Mouse (Mus musculus): ENCODE measurements around the gene Mical1. TPM values are rescaled to one million over a fixed set of nuclear protein-coding genes. Genes with fewer than 3 reads are reported as not detected.

Mical1 gene
- total RNA-seq, 2 experiments from 2014 or later = 22.6 to 26.0 TPM

DNA sequence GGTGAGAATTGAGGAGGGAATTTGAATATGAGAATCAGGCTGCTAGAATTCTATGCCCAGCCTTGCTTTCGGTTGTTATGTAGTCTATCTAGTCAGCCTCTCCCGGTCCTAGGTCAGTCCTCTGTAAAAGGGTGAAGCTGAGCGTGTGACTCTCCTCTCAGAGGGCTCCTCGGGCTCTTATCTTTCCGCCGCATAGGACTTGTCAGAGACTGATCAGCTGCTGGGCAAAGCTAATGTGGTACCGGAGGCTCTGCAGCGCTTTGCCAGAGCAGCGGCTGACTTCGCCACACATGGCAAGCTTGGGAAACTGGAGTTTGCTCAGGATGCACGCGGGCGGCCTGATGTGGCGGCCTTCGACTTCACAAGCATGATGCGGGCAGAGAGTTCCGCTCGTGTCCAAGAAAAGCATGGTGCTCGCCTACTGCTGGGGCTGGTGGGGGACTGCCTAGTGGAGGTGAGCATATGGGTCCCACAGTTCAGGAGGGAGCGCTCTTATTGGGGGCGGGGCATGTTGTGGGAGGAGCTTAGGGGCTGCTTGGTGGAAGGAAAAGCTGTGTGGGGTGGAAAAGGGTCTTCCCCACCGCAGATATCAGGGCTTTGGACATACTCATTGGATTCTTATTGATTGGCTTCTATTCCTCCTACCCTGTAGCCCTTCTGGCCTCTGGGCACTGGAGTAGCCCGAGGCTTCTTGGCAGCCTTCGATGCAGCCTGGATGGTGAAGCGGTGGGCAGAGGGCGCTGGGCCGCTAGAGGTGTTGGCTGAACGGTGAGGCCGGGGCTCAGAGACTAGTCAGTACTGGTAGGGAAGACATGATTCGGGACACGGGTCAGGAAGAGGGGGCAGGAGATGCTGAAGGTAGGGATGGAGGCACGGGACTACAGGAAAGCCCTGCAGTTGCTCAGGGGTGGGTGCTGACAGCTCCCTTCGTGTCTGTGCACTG, 5.1 kb downstream of the Mical1 start:
- H3K27ac ChIP-seq = no peak overlapping the region
- intact Hi-C loops (cut with DNase I) = no loop called here

DNA sequence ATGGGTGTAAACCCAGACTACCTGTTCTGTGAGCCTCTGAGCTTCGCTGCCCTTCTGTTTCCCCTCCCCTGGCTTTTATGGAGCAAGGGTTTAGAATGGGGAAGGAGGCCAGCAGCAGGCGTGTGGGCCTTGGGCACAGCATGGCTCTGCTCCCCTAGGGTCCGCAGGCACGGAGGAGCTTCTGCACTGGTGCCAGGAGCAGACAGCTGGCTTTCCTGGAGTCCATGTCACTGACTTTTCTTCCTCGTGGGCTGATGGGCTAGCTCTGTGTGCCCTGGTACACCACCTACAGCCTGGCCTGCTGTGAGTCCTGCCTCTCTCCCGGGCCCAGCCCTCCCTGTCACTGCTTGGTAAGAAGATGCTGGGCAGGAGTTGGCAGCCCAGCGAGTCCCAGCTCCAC, 6.3 kb downstream of the Mical1 start:
- TF ChIP-seq CTCF (IDR thresholded peaks at IDR 0.05) = no peak
- intact Hi-C loops (cut with DNase I) = no loop called here
- no peak overlapping the region for H3K27ac ChIP-seq
- no peak overlapping the region for H3K4me3 ChIP-seq
- no peak for DNase-seq (ENCODE audit: extremely low spot score in 1 of 2, low spot score in 2 of 2)

More for the DNA sequence above, 5.1 kb downstream of the Mical1 start:
- H3K4me3 ChIP-seq = no peak overlapping the region
- no peak for TF ChIP-seq CTCF (IDR thresholded peaks at IDR 0.05)
- no peak for DNase-seq (ENCODE audit: extremely low spot score in 1 of 2, low spot score in 2 of 2)

DNA sequence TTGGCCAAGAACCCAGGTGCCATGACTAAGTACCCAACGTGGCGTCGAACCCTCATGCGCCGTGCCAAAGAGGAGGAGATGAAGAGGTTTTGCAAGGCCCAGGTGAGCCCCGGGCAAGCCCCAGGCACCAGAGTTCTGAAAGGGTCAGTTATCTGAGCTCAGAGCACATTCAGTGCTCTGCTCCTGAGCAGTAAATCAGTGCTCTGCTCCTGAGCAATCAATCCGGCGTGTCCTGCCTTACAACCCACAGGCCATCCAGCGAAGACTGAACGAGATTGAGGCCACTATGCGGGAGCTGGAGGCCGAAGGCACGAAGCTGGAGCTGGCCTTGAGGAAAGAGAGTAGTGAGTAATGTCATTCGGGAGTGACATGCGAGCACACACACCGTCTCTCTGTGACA, 9.7 kb downstream of the Mical1 start:
- no peak for DNase-seq (ENCODE audit: extremely low spot score in 1 of 2, low spot score in 2 of 2)
- H3K27ac ChIP-seq = no peak overlapping the region
- intact Hi-C loops (cut with DNase I) = no loop called here
- no peak for TF ChIP-seq CTCF (IDR thresholded peaks at IDR 0.05)
- H3K4me3 ChIP-seq = no peak overlapping the region

DNA sequence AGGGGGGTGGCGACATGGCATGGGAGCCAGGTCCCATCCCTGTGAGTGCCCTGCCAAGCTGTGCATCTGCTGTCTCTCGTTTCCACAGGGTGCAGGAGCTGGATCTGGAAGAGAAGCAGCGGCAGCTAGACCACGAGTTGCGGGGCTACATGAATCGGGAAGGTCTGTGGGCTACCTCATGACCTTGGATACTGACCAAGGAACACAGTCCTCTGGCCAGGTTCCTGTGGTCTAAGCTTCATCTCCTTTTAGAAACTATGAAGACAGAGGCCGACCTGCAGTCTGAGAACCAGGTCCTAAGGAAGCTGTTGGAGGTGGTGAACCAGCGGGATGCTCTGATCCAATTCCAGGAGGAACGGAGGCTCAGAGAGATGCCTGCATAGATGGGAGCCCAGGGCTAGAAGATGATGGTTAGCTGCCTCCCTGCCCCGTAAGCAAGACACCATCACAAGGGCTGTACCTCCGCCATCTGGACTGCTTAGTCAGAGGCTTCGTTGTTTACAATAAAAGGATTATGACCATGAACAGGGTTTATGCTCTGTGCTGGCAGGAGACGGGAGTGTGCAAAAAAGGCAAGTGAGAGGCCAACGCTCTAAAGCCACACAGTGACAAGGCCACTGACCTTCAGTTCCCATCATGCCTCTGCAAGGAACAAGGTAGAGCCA, 10.5 kb downstream of the Mical1 start:
- Histone ChIP-seq H3K4me3 (no peak overlapping the region), H3K27ac (no peak overlapping the region)
- no peak for TF ChIP-seq CTCF (IDR thresholded peaks at IDR 0.05)
- DNase-seq (ENCODE audit: extremely low spot score in 1 of 2, low spot score in 2 of 2) = no peak
- intact Hi-C loops (cut with DNase I) = no loop called here

DNA sequence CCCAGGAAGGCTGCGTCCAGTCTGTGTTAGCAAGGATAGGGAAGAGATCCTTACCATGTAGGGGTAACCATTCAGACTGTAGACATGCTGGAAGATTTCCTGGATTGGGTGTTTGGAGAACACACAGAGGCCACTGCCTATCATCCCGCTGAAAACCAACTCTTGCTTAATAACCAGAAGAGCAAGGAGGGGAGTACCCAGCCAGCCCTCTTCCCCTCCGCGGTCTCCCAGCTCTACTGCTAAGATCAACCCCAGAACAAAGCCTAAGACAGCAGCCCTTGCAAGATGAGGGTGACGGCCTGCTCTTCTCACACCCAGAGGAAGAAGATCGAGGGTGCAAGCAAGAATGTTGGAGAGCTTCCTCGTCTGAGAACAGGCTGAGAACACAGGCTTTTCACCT, 12.8 kb downstream of the Mical1 start:
- no peak for TF ChIP-seq CTCF (IDR thresholded peaks at IDR 0.05)
- intact Hi-C loops (cut with DNase I) = no loop called here
- DNase-seq (ENCODE audit: extremely low spot score in 1 of 2, low spot score in 2 of 2) = no peak
- Histone ChIP-seq H3K27ac (no peak overlapping the region), H3K4me3 (peak overlapping the region; percentile 80; the same call in 1 of the 2 replicates)

DNA sequence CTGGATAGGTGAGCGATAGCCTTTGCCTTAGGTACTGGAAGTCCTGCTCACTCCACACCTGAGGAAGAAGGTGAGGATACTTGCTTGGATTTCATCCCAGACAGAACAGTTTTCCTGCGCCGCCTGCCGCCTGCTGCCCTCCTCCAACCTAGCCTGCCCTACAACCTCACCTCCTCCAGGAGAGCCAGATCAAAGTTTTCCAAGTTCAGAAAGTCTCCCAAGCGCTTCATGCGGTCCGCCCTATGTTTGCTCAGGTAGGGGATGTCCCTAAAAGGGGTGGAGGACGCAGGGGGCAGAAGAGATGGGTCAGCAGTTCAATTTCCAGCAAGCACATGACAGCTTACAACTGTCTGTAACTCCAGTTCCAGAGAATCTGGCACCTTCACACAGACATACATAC, 13.2 kb downstream of the Mical1 start:
- no peak overlapping the region for H3K27ac ChIP-seq
- peak overlapping the region; percentile 80 for H3K4me3 ChIP-seq
- intact Hi-C loops (cut with DNase I) = no loop called here
- no peak for TF ChIP-seq CTCF (IDR thresholded peaks at IDR 0.05)
- no peak for DNase-seq (ENCODE audit: extremely low spot score in 1 of 2, low spot score in 2 of 2)

DNA sequence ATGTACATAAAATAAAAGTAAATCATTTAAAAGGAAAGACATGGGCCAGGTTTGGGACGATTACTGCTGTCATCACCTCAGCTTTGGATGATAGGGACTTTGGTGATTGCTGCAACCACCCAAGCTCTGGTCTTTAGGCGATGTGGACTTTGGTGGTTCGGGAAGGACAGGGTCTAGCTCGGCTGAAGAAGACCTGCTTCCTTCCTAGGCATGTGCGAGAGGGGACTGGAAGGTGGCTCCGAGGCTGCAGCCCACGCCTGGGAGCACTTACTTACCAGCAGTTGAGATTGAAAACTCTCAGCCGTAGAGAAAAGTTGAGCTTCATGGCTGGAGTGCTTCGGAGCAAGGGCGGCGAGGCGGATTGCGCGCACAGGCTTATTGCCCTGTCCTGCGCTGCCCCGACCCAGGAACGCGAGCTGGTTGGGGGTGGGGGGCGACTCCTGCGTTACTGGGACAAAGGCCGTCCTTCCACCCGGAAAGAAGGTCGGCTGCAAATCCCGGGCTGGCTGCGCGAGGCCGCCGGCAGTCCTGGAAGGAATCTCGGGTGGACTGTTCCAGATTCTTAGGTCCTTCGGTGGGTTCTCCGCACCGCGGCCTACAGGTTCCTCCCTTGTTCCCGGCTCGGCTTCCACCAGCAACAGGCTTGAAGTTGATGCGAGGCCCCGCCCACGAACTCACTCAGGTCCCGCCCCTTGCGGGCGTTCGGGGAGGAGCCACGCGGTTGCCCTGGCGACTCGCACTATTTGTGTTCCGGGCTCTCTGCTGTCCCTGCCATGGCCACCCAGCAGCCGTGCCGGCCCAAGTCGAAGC, 13.8 kb downstream of the Mical1 start, which contains the start of the genes Smpd2 and Ppil6:
Gene Smpd2 (minus strand): TSS at position 662 of the 810 bp plus-strand sequence.
Gene Ppil6 (plus strand): TSS at position 732 of the 810 bp plus-strand sequence.
- peak within 1 kb of the TSS; percentile 80 for H3K4me3 ChIP-seq
- intact Hi-C loops (cut with DNase I) = loop anchor here (1.0 kb wide), 1 partner anchor 13 kb away; no protein-coding TSS in a partner anchor
- peak within 1 kb of the TSS; percentile 84 for H3K27ac ChIP-seq
- TF ChIP-seq CTCF (IDR thresholded peaks at IDR 0.05) = peak; percentile 5
- peak; percentile 93 to 94 for DNase-seq (ENCODE audit: extremely low spot score in 1 of 2, low spot score in 2 of 2)

DNA sequence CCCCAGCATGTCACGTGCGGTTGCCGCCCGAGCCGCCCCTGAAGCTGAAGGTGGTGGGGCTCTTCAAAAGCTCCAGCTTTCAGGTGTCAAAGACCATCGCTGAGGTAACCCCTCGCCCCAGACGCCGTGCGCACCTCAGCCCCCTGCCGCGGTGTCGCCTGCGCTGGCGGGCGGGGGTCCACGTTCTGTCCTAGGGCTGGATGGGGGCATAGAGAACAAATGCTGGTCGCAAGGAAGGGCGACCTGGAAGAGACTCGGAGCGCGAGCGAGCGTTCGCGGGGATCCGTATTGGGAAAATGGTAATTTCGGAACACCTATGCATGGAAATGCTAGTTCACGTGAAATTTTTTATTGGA, 14.4 kb downstream of the Mical1 start:
- no peak for DNase-seq (ENCODE audit: extremely low spot score in 1 of 2, low spot score in 2 of 2)
- Histone ChIP-seq H3K4me3 (peak overlapping the region; percentile 80), H3K27ac (peak overlapping the region; percentile 83)
- intact Hi-C loops (cut with DNase I) = loop anchor here (1.0 kb wide), 1 partner anchor 13 kb away; no protein-coding TSS in a partner anchor
- no peak for TF ChIP-seq CTCF (IDR thresholded peaks at IDR 0.05)

DNA sequence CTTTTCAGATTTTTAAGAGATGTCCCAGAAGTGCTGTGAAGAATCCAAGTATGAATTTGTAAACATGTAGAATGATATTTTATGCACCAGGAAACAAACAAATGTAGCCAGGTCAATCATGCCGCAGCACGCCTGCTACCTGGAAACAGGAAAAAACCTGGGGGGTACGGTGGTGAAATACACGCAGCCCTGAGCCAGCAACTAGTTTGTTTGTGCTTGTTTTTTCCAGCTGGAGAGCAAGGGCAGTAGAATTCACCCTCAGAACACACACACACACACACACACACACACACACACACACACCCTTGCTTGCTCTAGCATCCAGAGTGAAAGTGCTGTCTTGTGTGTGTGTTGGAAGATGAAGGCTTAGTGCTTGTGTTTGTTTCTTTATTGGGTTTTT, 15.0 kb downstream of the Mical1 start:
- no peak for TF ChIP-seq CTCF (IDR thresholded peaks at IDR 0.05)
- no peak for DNase-seq (ENCODE audit: extremely low spot score in 1 of 2, low spot score in 2 of 2)
- Histone ChIP-seq H3K4me3 (peak overlapping the region; percentile 80), H3K27ac (no peak overlapping the region)
- intact Hi-C loops (cut with DNase I) = no loop called here

DNA sequence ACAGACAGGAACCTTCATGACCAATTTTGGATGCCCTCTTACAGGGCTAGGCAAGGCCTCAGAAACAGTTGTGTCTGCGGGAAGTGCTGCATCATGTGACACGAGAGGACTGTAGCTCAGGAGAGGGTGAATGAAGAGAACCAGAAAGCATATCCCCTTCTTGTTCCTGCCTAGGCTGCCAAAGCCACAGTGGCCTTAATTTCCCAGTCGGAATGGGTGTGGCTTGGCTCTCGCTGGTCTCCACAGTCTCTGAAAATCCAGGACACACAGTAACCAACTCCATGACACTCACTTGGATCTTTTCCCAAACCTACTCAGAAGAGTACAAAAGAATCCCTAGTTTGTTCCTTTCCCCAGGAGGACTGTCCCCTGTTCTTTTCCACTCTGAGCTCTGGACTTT, 24.8 kb downstream of the Mical1 start:
- intact Hi-C loops (cut with DNase I) = loop anchor here (10.0 kb wide), 1 partner anchor 496 kb away; no protein-coding TSS in a partner anchor
- H3K27ac ChIP-seq = no peak overlapping the region; the same call in 1 of the 2 replicates
- no peak for TF ChIP-seq CTCF (IDR thresholded peaks at IDR 0.05)
- no peak overlapping the region for H3K4me3 ChIP-seq
- DNase-seq (ENCODE audit: extremely low spot score in 1 of 2, low spot score in 2 of 2) = no peak

DNA sequence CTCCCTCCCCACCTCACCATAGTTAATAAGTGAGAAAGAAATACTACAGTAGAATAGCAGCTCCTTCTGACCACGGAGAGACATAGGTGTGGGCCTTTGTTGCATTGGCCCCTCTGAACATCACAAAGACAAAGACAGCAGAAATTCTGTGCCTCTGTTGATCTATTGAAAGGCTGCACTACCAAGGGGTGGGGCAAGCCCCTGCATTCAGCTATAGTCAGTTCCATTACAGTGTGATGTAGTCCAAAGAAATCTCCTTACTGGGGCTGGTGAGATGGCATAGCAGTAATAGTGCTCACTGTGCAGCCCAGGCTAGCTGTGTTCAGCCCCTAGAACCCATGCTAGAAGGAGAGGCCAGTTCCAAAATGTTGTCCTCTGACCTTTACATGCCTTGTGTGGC, 28.9 kb downstream of the Mical1 start:
- Histone ChIP-seq H3K4me3 (no peak overlapping the region), H3K27ac (no peak overlapping the region)
- intact Hi-C loops (cut with DNase I) = loop anchor here (10.0 kb wide), 1 partner anchor 500 kb away; no protein-coding TSS in a partner anchor
- no peak for TF ChIP-seq CTCF (IDR thresholded peaks at IDR 0.05)
- no peak for DNase-seq (ENCODE audit: extremely low spot score in 1 of 2, low spot score in 2 of 2)

Data from left cerebral cortex, adult 2 months (tissue).